Mouse (Mus musculus): ENCODE results near the gene Lrrc17. TPM values are rescaled to one million over a fixed set of nuclear protein-coding genes. Genes with fewer than 3 reads are reported as not detected.
"Not testable (repeated sequence)": the region's sequence is repeated elsewhere in the genome, so short reads cannot be mapped to it uniquely, and the experiment has no call there.

Gene Lrrc17
- polyA plus RNA-seq, 1 experiment from 2014 or later, result 8.3 TPM

DNA sequence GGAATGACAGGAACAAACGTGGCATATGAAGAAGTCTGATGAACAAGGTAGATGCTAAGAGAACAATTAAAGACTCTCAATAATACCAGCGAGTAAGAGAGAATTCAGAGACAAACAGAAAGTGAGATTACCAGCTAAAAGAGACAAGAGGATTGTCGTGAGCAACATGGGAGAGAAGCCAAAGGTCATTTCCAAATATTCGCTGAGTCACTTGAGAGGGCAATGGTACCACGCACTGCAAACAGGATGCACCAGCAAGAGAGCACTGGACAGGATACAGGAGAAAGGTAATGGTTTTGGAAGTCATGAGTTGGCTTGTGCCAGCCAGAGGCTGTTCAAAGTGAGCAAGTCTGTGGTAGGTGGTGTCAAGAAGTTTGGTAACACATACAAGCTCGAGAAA is 62.6 kb downstream of the Lrrc17 start:
- Histone ChIP-seq H3K4me2 (ENCODE audit: low read depth) (no peak overlapping the region), H3K9ac (ENCODE audit: low read length) (no peak overlapping the region), H3K27me3 (ENCODE audit: control insufficient read depth, insufficient read depth, low read length) (no peaks in the 10 kb centered on the region), H3K4me1 (ENCODE audit: control insufficient read depth, insufficient read depth, low read length) (no peaks in the 10 kb centered on the region), H3K27ac (ENCODE audit: low read depth, low read length) (no peak overlapping the region), H3K36me3 (ENCODE audit: control insufficient read depth, insufficient read depth, low read length) (no peaks in the 10 kb centered on the region), H3K9me3 (ENCODE audit: control insufficient read depth, low read length) (no peaks in the 10 kb centered on the region), H3K4me3 (ENCODE audit: low read depth, low read length) (no peak overlapping the region)
- no peak for DNase-seq (ENCODE audit: low spot score)
- 78% methylated on average over 6 of the region's 6 CpGs for WGBS
- ATAC-seq (ENCODE audit: insufficient read depth, low FRiP score, low TSS enrichment), result no peak

DNA sequence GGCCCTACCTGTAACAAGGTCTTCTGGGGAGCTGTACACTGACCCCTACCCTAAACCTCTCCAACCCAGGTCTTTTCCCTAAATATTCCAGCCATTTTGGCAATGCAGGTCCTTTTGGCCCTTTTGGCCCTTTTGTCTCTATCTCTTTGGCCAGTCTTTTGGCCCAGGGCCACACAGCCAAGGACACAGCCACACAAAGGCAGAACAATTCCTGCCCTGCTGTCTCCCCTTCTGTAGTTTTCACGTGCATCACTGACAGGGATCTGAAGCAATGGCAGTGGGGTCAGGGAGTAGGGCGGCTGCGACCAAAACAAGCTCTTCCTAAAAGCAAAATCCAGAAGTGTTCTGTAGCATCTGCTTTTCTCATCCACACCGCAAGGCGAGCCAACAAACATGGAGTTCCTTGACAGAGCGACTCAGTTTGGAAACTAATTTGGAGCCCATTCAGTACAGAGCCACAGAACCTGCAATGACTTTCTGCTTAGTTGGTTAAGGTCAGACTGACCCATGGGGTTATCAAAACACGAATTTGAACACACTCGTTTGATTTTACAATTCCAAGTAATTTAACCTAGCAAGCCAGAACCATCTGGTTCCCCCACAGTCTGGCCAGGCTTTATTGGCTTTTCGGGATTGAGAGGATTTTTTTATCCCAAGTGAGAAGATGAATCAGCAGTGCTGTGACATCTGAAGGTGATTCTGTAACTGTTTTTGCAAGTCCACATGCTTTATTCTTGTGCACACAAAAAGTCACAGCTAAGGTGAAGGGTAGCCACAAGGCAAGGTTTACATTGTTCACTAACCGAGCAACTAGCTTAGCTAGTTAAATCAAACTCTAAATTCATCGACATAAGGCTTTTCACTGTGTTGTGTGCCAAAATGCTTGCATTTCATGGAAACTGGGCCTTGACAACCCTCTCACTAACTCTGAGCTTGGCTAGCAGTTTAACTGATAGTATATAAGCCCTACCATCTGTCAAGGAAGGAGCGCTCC is 65.2 kb downstream of the Lrrc17 start:
- DNase-seq (ENCODE audit: low spot score), result no peak
- Histone ChIP-seq H3K27me3 (ENCODE audit: control insufficient read depth, insufficient read depth, low read length) (no peaks in the 10 kb centered on the region), H3K4me3 (ENCODE audit: low read depth, low read length) (no peak overlapping the region), H3K4me1 (ENCODE audit: control insufficient read depth, insufficient read depth, low read length) (no peaks in the 10 kb centered on the region), H3K36me3 (ENCODE audit: control insufficient read depth, insufficient read depth, low read length) (no peaks in the 10 kb centered on the region), H3K27ac (ENCODE audit: low read depth, low read length) (no peak overlapping the region), H3K9me3 (ENCODE audit: control insufficient read depth, low read length) (no peaks in the 10 kb centered on the region), H3K4me2 (ENCODE audit: low read depth) (no peak overlapping the region), H3K9ac (ENCODE audit: low read length) (no peak overlapping the region)
- 62% methylated on average over 12 of the region's 12 CpGs for WGBS
- ATAC-seq (ENCODE audit: insufficient read depth, low FRiP score, low TSS enrichment), result no peak

- Histone ChIP-seq H3K9ac (ENCODE audit: low read length) (no peak overlapping the region), H3K27ac (ENCODE audit: low read depth, low read length) (no peak overlapping the region), H3K36me3 (ENCODE audit: control insufficient read depth, insufficient read depth, low read length) (no peaks in the 10 kb centered on the region), H3K9me3 (ENCODE audit: control insufficient read depth, low read length) (no peaks in the 10 kb centered on the region), H3K27me3 (ENCODE audit: control insufficient read depth, insufficient read depth, low read length) (no peaks in the 10 kb centered on the region), H3K4me2 (ENCODE audit: low read depth) (no peak overlapping the region), H3K4me3 (ENCODE audit: low read depth, low read length) (no peak overlapping the region), H3K4me1 (ENCODE audit: control insufficient read depth, insufficient read depth, low read length) (no peaks in the 10 kb centered on the region)
- DNase-seq (ENCODE audit: low spot score), result no peak
- 78% methylated on average over 3 of the region's 3 CpGs for WGBS
- ATAC-seq (ENCODE audit: insufficient read depth, low FRiP score, low TSS enrichment), result no peak
Observed at GRCm38 (mm10) chr5:21610996-21611395, 67.6 kb downstream of the Lrrc17 start.

DNA sequence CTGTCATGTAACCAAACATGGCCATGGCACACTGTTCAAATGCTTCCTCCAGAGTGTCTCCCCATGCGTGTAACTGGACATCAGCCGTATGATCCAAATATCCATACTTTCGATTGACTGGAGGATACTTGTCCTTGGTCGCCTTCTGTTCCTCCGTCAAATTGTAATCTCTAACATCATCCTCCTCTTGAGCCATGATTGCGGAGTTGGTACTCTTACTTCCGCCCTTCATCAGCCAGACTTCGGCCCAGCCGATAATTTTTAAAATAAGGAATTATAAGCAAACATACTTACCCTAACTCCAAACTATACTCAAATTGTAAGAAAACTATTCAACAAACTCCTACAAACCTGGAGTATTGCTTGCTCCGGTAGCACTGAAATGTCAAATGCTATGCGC is 70.9 kb downstream of the Lrrc17 start:
- H3K36me3 ChIP-seq (ENCODE audit: control insufficient read depth, insufficient read depth, low read length); ATAC-seq (ENCODE audit: insufficient read depth, low FRiP score, low TSS enrichment); H3K27me3 ChIP-seq (ENCODE audit: control insufficient read depth, insufficient read depth, low read length); H3K9me3 ChIP-seq (ENCODE audit: control insufficient read depth, low read length); H3K4me3 ChIP-seq (ENCODE audit: low read depth, low read length); H3K9ac ChIP-seq (ENCODE audit: low read length); H3K4me1 ChIP-seq (ENCODE audit: control insufficient read depth, insufficient read depth, low read length); H3K4me2 ChIP-seq (ENCODE audit: low read depth); DNase-seq (ENCODE audit: low spot score); H3K27ac ChIP-seq (ENCODE audit: low read depth, low read length): not testable (repeated sequence)
- 96% methylated on average over 11 of the region's 11 CpGs for WGBS

GRCm38 (mm10) chr5:21616450-21617009 is 73.2 kb downstream of the Lrrc17 start:
- no peak overlapping the region for H3K9ac ChIP-seq (ENCODE audit: low read length)
- no peaks in the 10 kb centered on the region for H3K27me3 ChIP-seq (ENCODE audit: control insufficient read depth, insufficient read depth, low read length)
- no peak for DNase-seq (ENCODE audit: low spot score)
- no peaks in the 10 kb centered on the region for H3K36me3 ChIP-seq (ENCODE audit: control insufficient read depth, insufficient read depth, low read length)
- no peak overlapping the region for H3K4me3 ChIP-seq (ENCODE audit: low read depth, low read length)
- H3K4me1 ChIP-seq (ENCODE audit: control insufficient read depth, insufficient read depth, low read length), result no peaks in the 10 kb centered on the region
- H3K27ac ChIP-seq (ENCODE audit: low read depth, low read length), result no peak overlapping the region
- H3K4me2 ChIP-seq (ENCODE audit: low read depth), result no peak overlapping the region
- no peaks in the 10 kb centered on the region for H3K9me3 ChIP-seq (ENCODE audit: control insufficient read depth, low read length)
- 75% methylated on average over 3 of the region's 3 CpGs for WGBS
- no peak for ATAC-seq (ENCODE audit: insufficient read depth, low FRiP score, low TSS enrichment)

Other genes starting within 250 kb of the Lrrc17 start
- gene Fgl2, start 170.9 kb upstream of the Lrrc17 start, polyA plus RNA-seq (2014; fragmentation: Nextera tagmentation; extraction: Ambion mirVana), result 1.9 and 3.0 TPM in 2 replicates
- 0.31 TPM in 1 of 2 replicates, not detected in the other for gene Ccdc146, start 118.9 kb upstream of the Lrrc17 start, polyA plus RNA-seq (2014; fragmentation: Nextera tagmentation; extraction: Ambion mirVana)
- gene Fam185a, start 118.6 kb upstream of the Lrrc17 start, polyA plus RNA-seq (2014; fragmentation: Nextera tagmentation; extraction: Ambion mirVana), result 4.9 and 6.6 TPM in 2 replicates
- not detected in 2 replicates for gene Fbxl13, start 102.1 kb downstream of the Lrrc17 start, polyA plus RNA-seq (2014; fragmentation: Nextera tagmentation; extraction: Ambion mirVana)
- gene Armc10, start 102.3 kb downstream of the Lrrc17 start, polyA plus RNA-seq (2014; fragmentation: Nextera tagmentation; extraction: Ambion mirVana), result 79.2 and 84.5 TPM in 2 replicates
- 8.7 and 8.8 TPM in 2 replicates for gene Napepld, start 157.8 kb downstream of the Lrrc17 start, polyA plus RNA-seq (2014; fragmentation: Nextera tagmentation; extraction: Ambion mirVana)
- gene Pmpcb, start 193.6 kb downstream of the Lrrc17 start, polyA plus RNA-seq (2014; fragmentation: Nextera tagmentation; extraction: Ambion mirVana), result 96.1 and 103 TPM in 2 replicates
- gene Dnajc2, start 241.7 kb downstream of the Lrrc17 start, polyA plus RNA-seq (2014; fragmentation: Nextera tagmentation; extraction: Ambion mirVana), result 91.2 and 92.4 TPM in 2 replicates
- gene Psmc2, start 241.7 kb downstream of the Lrrc17 start, polyA plus RNA-seq (2014; fragmentation: Nextera tagmentation; extraction: Ambion mirVana), result 245 and 260 TPM in 2 replicates

Data from neural tube, embryonic 11.5 days (tissue).